Mouse (Mus musculus) lung, adult 2 months (tissue): Measurements from ENCODE around the gene Pde8b. TPM values are rescaled to one million over a fixed set of nuclear protein-coding genes. Genes with fewer than 3 reads are reported as not detected.

ENCODE experiments used
- DNase-seq: peaks from one replicate; pipeline ENCODE4 v3.0.0; 2022
- H3K4me1 ChIP-seq: fragments of 200-500 bp; 2 replicates; pipeline ENCODE4 v1.6.1; 2011; ENCODE audit warnings: low read length; ENCODE audit not compliant: control insufficient read depth, insufficient read depth
- H3K4me3 ChIP-seq: fragments of 200-500 bp; replicated peaks from 2 replicates; pipeline ENCODE3; 2011; ENCODE audit warnings: low read depth, mild to moderate bottlenecking, control low read depth, low read length; ENCODE audit errors: extremely low read depth
- CTCF ChIP-seq: fragments of 200-500 bp; IDR thresholded peaks from 2 replicates; pipeline ENCODE4 v1.5.1; 2011; ENCODE audit warnings: mild to moderate bottlenecking, low read length, control low read depth; ENCODE audit not compliant: insufficient read depth
- POLR2A ChIP-seq: fragments of 200-500 bp; IDR thresholded peaks from 2 replicates; pipeline ENCODE4 v1.6.1; 2011; ENCODE audit warnings: low read depth, mild to moderate bottlenecking, control low read depth, low read length, borderline replicate concordance; ENCODE audit errors: extremely low read depth
- WGBS: fragments of 180-500 bp; shearing (Covaris S2); methylation state at CpG from one replicate; pipeline ENCODE4 v1.1.7; 2018; 5-methylcytosine and 5-hydroxymethylcytosine counted together
- polyA plus RNA-seq: library from polyadenylated mRNA; depleted of rRNA; stranded (reverse); fragments of >200 nt; gene quantifications from 2 replicates; pipeline ENCODE4 v1.2.3, GENCODE M21; 2012; rRNA removed

Pde8b gene
- polyA plus RNA-seq, 1 experiment: 38.8 TPM

DNA sequence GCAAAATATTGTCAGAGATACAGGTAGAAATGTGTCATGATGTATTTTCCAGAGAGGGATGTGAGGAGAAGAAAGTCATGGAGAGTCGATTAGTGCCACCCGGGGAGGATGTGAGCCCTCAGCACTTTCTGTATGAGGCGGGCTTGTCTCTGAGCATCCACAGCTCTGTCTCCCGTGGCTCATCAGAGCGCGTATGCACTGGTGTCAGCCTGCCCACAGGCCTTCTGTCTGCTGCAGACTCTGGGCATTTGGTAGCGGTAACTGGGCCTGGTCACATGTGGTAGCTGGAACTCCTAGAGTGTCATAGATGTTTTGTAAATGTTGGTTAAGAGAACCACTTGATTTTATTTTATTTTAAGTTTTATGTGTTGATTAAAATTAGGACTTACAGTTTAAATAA, 240.9 kb downstream of the Pde8b start:
- WGBS: 85% methylated on average over 7 of the region's 7 CpGs

DNA sequence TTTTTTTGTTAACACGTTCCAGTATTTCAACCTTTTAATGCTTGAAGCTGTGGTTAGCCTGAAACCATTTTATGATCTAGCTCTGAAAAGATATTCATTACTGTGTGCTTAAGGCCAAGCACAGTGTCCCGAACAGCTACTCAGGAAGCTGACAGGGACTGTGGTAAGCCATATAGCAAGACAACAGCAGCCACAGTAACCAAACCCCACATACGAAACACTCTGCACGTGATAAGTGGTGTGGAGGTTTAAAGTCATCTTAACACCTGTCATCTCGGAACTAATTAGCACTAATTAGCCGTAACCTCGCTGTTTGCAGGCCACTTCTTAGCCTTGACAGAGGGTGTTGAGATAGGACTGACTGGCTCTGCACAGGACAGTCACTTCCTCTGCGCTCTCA, 242.9 kb downstream of the Pde8b start:
- no peak for DNase-seq
- TF ChIP-seq CTCF (no peak), POLR2A (no peak)
- no peaks in the 10 kb centered on the region for H3K4me1 ChIP-seq
- 73% methylated on average over 8 of the region's 8 CpGs for WGBS
- H3K4me3 ChIP-seq: no peak overlapping the region

More for the DNA sequence above, 240.9 kb downstream of the Pde8b start:
- no peak for DNase-seq
- TF ChIP-seq POLR2A (no peak), CTCF (no peak)
- H3K4me1 ChIP-seq: no peaks in the 10 kb centered on the region
- H3K4me3 ChIP-seq: no peak overlapping the region

DNA sequence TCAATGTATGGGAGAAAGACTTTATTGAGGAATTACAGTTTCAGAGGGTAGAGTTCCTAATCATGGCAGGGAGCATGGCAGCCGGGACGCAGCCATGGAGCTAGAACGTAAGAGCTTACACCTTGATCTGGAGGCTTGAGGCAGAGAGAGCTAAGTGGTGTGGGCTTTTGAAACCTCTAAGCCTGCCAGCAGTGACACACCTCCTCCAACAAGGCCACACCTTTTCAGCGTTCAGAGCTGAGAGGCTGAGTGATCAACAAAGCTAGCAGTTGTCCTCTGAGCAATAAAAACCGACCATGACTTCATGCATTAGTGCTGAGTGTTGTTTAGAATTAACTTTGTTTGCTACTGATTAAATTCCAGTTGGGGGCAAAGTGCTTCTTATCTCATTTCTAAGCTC, 259.6 kb downstream of the Pde8b start:
- DNase-seq: no peak
- WGBS: 50% methylated on average over 5 of the region's 5 CpGs
- TF ChIP-seq POLR2A (no peak), CTCF (no peak)
- no peak overlapping the region for H3K4me3 ChIP-seq
- H3K4me1 ChIP-seq: 0 out of 2 replicates have a peak, but pooled peaks cover 2% of the 10 kb centered on the region

- Histone ChIP-seq H3K4me1 (peaks cover 5% of the 10 kb centered on the region), H3K4me3 (no peak overlapping the region)
- WGBS: 39% methylated on average over 7 of the region's 7 CpGs
- no peak for DNase-seq
- no peak for TF ChIP-seq POLR2A
- TF ChIP-seq CTCF: no peak
Observed at GRCm38 (mm10) chr13:94979081-94979480, 271.1 kb downstream of the Pde8b start.

- TF ChIP-seq POLR2A (peak; percentile 48; the same call in 1 of the 2 replicates), CTCF (peak; percentile 78)
- Histone ChIP-seq H3K4me1 (peaks cover 5% of the 10 kb centered on the region), H3K4me3 (peak within 1 kb of the TSS; percentile 93)
- DNase-seq: peak; percentile 89
- WGBS: under 1% methylated on average over 68 of the region's 68 CpGs
Observed at GRCm38 (mm10) chr13:94976219-94977186, 273.6 kb downstream of the Pde8b start, which contains the start of gene Wdr41. Wdr41 (plus strand) TSS chr13:94976344.

- H3K4me1 ChIP-seq: peaks cover 5% of the 10 kb centered on the region
- TF ChIP-seq POLR2A (no peak), CTCF (no peak)
- H3K4me3 ChIP-seq: peak overlapping the region; percentile 58
- WGBS: 14% methylated on average over 9 of the region's 9 CpGs
- no peak for DNase-seq
Observed at GRCm38 (mm10) chr13:94975828-94976218, 274.3 kb downstream of the Pde8b start.

Other genes starting within 250 kb of the Pde8b start
- 23.4 and 26.1 TPM in 2 replicates for gene Zbed3, start 73.3 kb upstream of the Pde8b start, polyA plus RNA-seq
- 18.2 TPM in 2 replicates for gene Aggf1, start 125.0 kb upstream of the Pde8b start, polyA plus RNA-seq
- gene Crhbp, start 194.6 kb upstream of the Pde8b start, polyA plus RNA-seq: not detected in 2 replicates
- gene S100z, start 228.4 kb upstream of the Pde8b start, polyA plus RNA-seq: 0.49 TPM in 1 of 2 replicates, not detected in the other